Mouse (Mus musculus) embryonic fibroblast, embryonic 13.5 days (primary cell): ENCODE results near the gene Nubpl.

Experiments used
- CTCF ChIP-seq: IDR thresholded peaks from 2 replicates; pipeline ENCODE4 v1.5.1; 2011; ENCODE audit warnings: mild to moderate bottlenecking, control low read depth, low read length, moderate library complexity, borderline replicate concordance; ENCODE audit not compliant: insufficient read depth
- POLR2A ChIP-seq: IDR thresholded peaks from 2 replicates; pipeline ENCODE4 v1.6.1; 2011; ENCODE audit warnings: low read depth, mild to moderate bottlenecking, control low read depth, low read length, moderate library complexity

- TF ChIP-seq CTCF (no peak), POLR2A (no peak)
These were observed 211.1 kb downstream of the Nubpl start for GRCm38 (mm10) chr12:52308628-52309027.
